ENCODE assay signal across 8 mouse cellular contexts in the genomic region with DNA sequence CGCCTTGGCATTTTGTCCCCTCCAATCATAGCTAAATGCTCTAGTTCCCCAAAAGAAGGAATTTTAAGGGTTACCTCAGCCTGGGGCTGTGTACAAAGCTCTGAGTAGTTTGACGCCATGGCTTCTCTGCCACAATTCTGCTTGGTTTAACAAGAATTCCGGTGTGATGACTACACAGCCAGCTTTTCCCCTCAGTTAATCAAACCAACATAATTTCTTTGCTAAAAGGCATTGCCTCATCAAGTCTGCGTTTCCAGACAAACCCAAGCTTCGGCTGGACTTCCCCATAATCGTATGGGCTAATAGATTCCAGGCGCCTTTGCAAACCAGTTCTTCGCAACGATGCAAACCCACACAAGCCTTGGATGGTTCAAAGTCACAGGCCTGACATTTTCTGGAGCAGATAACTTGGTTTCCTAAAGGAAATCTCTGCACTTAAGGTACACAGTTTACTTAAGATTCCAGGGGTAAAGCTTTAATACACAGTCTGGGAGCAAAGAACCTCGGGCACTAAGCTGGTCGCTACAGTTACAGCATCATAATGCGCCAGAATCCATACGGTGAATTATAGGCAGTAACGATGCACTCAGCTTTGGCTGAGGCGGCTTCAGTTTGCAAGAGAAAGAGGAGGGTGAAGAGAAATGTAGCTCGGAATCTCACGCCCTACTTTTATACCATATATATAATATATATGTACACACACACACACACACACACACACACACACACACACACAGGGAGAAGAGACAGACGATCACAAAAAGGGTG. TPM values are rescaled to one million over a fixed set of nuclear protein-coding genes. Genes with fewer than 3 reads are reported as not detected.
DNase-seq lines count a peak whose midpoint lies in the region; ATAC-seq and TF ChIP-seq lines count a peak whose summit lies in the region.

No protein-coding gene starts in this region.

- peak overlapping the region; percentile 79 for H3K27ac ChIP-seq in heart, embryonic 13.5 days (replicated peaks)
- H3K27ac ChIP-seq in ES-E14 (ENCODE audit: insufficient read depth, low read depth, low read length, poor library complexity, severe bottlenecking) = no peak overlapping the region
- H3K27ac ChIP-seq in forebrain, embryonic 11.5 days (ENCODE audit: low read depth, low read length) = no peak overlapping the region
- H3K27ac ChIP-seq in liver, embryonic 14.5 days = no peak overlapping the region

- H3K4me2 ChIP-seq in heart, embryonic 13.5 days = peak overlapping the region; percentile 93
- peak overlapping the region; percentile 92 for H3K4me2 ChIP-seq in forebrain, embryonic 11.5 days (ENCODE audit: low read depth, low read length, severe bottlenecking)
- peak overlapping the region; percentile 84 for H3K4me2 ChIP-seq in liver, embryonic 14.5 days (ENCODE audit: low read depth)

- WGBS in heart, embryonic 13.5 days = 66% methylated on average over 18 of the region's 18 CpGs
- WGBS in forebrain, embryonic 11.5 days = 65% methylated on average over 18 of the region's 18 CpGs
- WGBS in liver, embryonic 14.5 days (ENCODE audit: insufficient replicate concordance) = 64% methylated on average over 18 of the region's 18 CpGs

- no peak for DNase-seq in heart, adult 8-10 months (ENCODE audit: low spot score)
- no peak for DNase-seq in ES-E14 (ENCODE audit: low read depth, low spot score)
- DNase-seq in forebrain, embryonic 11.5 days (ENCODE audit: low spot score) = no peak
- DNase-seq in liver, embryonic 14.5 days (ENCODE audit: low read depth in 3 of 3, low spot score in 3 of 3) = no peak
- DNase-seq in thymus, postnatal 10 days (ENCODE audit: low spot score in 2 of 2) = no peak
- DNase-seq in gastrocnemius, postnatal 10 days = no peak

- no peaks in the 10 kb centered on the region for H3K9me3 ChIP-seq in heart, embryonic 13.5 days
- no peaks in the 10 kb centered on the region for H3K9me3 ChIP-seq in ES-E14 (ENCODE audit: control insufficient read depth, insufficient read depth, low read depth, low read length)
- no peaks in the 10 kb centered on the region for H3K9me3 ChIP-seq in forebrain, embryonic 11.5 days (ENCODE audit: control insufficient read depth, low read length)
- H3K9me3 ChIP-seq in liver, embryonic 14.5 days (ENCODE audit: control insufficient read depth, low read length) = no peaks in the 10 kb centered on the region

- in situ Hi-C loops in ES-E14 (cut with MboI; ENCODE audit: low sequenced_read_pairs in 2 of 2, unreplicated experiment in 2 of 2) = no loop called here

- H3K4me1 ChIP-seq in heart, embryonic 13.5 days = peaks cover 44% of the 10 kb centered on the region
- H3K4me1 ChIP-seq in ES-E14 (ENCODE audit: control insufficient read depth in 2 of 2, insufficient read depth in 2 of 2, low read length in 2 of 2, poor library complexity in 1 of 2) = peaks cover 4 to 5% of the 10 kb centered on the region in 2 experiments; a peak in 2 of 4 replicates
- H3K4me1 ChIP-seq in forebrain, embryonic 11.5 days (replicated peaks; ENCODE audit: control insufficient read depth, insufficient read depth, low read length) = peaks cover 2% of the 10 kb centered on the region; the same call in 1 of the 2 replicates
- H3K4me1 ChIP-seq in liver, embryonic 14.5 days (replicated peaks; ENCODE audit: control insufficient read depth in 2 of 2, insufficient read depth in 2 of 2, low read length in 1 of 2) = peaks cover 0 to 8% of the 10 kb centered on the region in 2 experiments; a peak in 1 of 4 replicates

- no peak for ATAC-seq in heart, embryonic 13.5 days (ENCODE audit: extremely low read depth, insufficient number of reproducible peaks, low FRiP score, low TSS enrichment)
- peak; percentile 8; the same call in 1 of the 2 replicates for ATAC-seq in forebrain, embryonic 11.5 days (replicated peaks; ENCODE audit: low FRiP score)
- ATAC-seq in liver, embryonic 14.5 days (ENCODE audit: insufficient read depth) = no peak
- no peak for ATAC-seq in erythroblast, adult 5-6 weeks (replicated peaks; ENCODE audit: low FRiP score, poor library complexity, severe bottlenecking)

- H3K4me3 ChIP-seq in heart, embryonic 13.5 days = peak overlapping the region; percentile 73
- peak overlapping the region; percentile 70 to 89 for H3K4me3 ChIP-seq in ES-E14 (ENCODE audit: insufficient read depth in 1 of 2, low read depth in 1 of 2, low read length in 2 of 2, poor library complexity in 1 of 2, severe bottlenecking in 1 of 2)
- peak overlapping the region; percentile 69 for H3K4me3 ChIP-seq in forebrain, embryonic 11.5 days (ENCODE audit: low read depth, low read length)
- H3K4me3 ChIP-seq in liver, embryonic 14.5 days (ENCODE audit: insufficient read depth in 1 of 2, low read depth in 2 of 2, low read length in 2 of 2) = peak overlapping the region in 1 of 2 experiments; percentile 54; a peak in 1 of 4 replicates

- H3K9ac ChIP-seq in heart, embryonic 13.5 days = peak overlapping the region; percentile 88
- H3K9ac ChIP-seq in ES-E14 (ENCODE audit: insufficient read depth, low read depth, low read length, poor library complexity, severe bottlenecking) = no peak overlapping the region
- peak overlapping the region; percentile 84 for H3K9ac ChIP-seq in forebrain, embryonic 11.5 days (ENCODE audit: low read length)
- no peak overlapping the region for H3K9ac ChIP-seq in liver, embryonic 14.5 days (replicated peaks)

- no peak for TF ChIP-seq EP300 in liver, embryonic 14.5 days (IDR thresholded peaks at IDR 0.05; ENCODE audit: low read depth)

- TF ChIP-seq CTCF in liver, embryonic 14.5 days (IDR thresholded peaks at IDR 0.05; ENCODE audit: low read depth) = no peak

- peaks cover 7% of the 10 kb centered on the region for H3K27me3 ChIP-seq in heart, embryonic 13.5 days (replicated peaks)
- H3K27me3 ChIP-seq in forebrain, embryonic 11.5 days (ENCODE audit: control insufficient read depth, insufficient read depth, low read length) = peaks cover 3% of the 10 kb centered on the region; the same call in 1 of the 2 replicates
- H3K27me3 ChIP-seq in liver, embryonic 14.5 days (ENCODE audit: control insufficient read depth, insufficient read depth, low read length) = peaks cover 33% of the 10 kb centered on the region

- no peaks in the 10 kb centered on the region for H3K36me3 ChIP-seq in heart, embryonic 13.5 days
- no peaks in the 10 kb centered on the region for H3K36me3 ChIP-seq in ES-E14 (ENCODE audit: control insufficient read depth, insufficient read depth, low read length, poor library complexity, severe bottlenecking)
- H3K36me3 ChIP-seq in forebrain, embryonic 11.5 days (ENCODE audit: control insufficient read depth, insufficient read depth, low read length) = no peaks in the 10 kb centered on the region
- H3K36me3 ChIP-seq in liver, embryonic 14.5 days (replicated peaks; ENCODE audit: control insufficient read depth, insufficient read depth, low read depth) = no peaks in the 10 kb centered on the region

TF ChIP-seq in ES-E14, 5 proteins besides CTCF, POLR2A, EP300 and RAD21:
- no peak for TF ChIP-seq CHD2 (IDR thresholded peaks at IDR 0.05; ENCODE audit: low read depth, low read length)
- TF ChIP-seq ZC3H11A (IDR thresholded peaks at IDR 0.05; ENCODE audit: borderline replicate concordance, low read depth, low read length) = no peak
- no peak for TF ChIP-seq MAFK (IDR thresholded peaks at IDR 0.05; ENCODE audit: insufficient read depth, low read depth, low read length)
- TF ChIP-seq HCFC1 (IDR thresholded peaks at IDR 0.05; ENCODE audit: borderline replicate concordance, insufficient read depth, low read length) = no peak
- TF ChIP-seq ZNF384 (IDR thresholded peaks at IDR 0.05; ENCODE audit: low read depth, low read length) = no peak

RNA-seq across cellular contexts. Expression of gene Serp2, which starts 1.2 kb away (rescaled TPM):
- polyA plus RNA-seq in heart, embryonic 13.5 days (2015; fragmentation: Nextera tagmentation; extraction: Ambion mirVana) = 12.2 and 13.6 TPM in 2 replicates
- total RNA-seq in heart, adult 8-10 months (2022) = 1 to 10 TPM in 1 of 4 experiments, under 1 TPM in 1, not detected in 2; 0.54 to 1.0 TPM
- 3.2 and 3.5 TPM in 2 replicates for total RNA-seq in ES-E14 (2012; rRNA removed)
- 29.3 and 33.3 TPM in 2 replicates for polyA plus RNA-seq in forebrain, embryonic 11.5 days (2014; fragmentation: Nextera tagmentation; extraction: Ambion mirVana)
- polyA plus RNA-seq in liver, embryonic 14.5 days (2012; rRNA removed) = 0.31 and 0.63 TPM in 2 replicates
- polyA plus RNA-seq in liver, embryonic 14.5 days (2014; fragmentation: Nextera tagmentation; extraction: Ambion mirVana) = 1.3 and 1.7 TPM in 2 replicates
- total RNA-seq in erythroblast, adult 5-6 weeks (2015; ENCODE audit: low replicate concordance) = not detected in 2 replicates
- total RNA-seq in erythroblast, adult 5-6 weeks (2017; ENCODE audit: low replicate concordance) = not detected in 2 replicates
- total RNA-seq in gastrocnemius, postnatal 10 days (2021) = 1 to 10 TPM; 1.8 to 2.4 TPM

Comparison
In these comparisons a context has a peak if more than half of its experiments do, and no peak if none do; other contexts are left out.
1. H3K9ac ChIP-seq: peak in heart, embryonic 13.5 days (single experiment) and forebrain, embryonic 11.5 days (single experiment); none in ES-E14 (single experiment) and liver, embryonic 14.5 days (single experiment).
2. Peak in every context shown above with its lines, with median percentiles within 50 percentile points of each other: H3K4me2 ChIP-seq.